Mouse (Mus musculus): Measurements from ENCODE around the gene Syn1.

DNA sequence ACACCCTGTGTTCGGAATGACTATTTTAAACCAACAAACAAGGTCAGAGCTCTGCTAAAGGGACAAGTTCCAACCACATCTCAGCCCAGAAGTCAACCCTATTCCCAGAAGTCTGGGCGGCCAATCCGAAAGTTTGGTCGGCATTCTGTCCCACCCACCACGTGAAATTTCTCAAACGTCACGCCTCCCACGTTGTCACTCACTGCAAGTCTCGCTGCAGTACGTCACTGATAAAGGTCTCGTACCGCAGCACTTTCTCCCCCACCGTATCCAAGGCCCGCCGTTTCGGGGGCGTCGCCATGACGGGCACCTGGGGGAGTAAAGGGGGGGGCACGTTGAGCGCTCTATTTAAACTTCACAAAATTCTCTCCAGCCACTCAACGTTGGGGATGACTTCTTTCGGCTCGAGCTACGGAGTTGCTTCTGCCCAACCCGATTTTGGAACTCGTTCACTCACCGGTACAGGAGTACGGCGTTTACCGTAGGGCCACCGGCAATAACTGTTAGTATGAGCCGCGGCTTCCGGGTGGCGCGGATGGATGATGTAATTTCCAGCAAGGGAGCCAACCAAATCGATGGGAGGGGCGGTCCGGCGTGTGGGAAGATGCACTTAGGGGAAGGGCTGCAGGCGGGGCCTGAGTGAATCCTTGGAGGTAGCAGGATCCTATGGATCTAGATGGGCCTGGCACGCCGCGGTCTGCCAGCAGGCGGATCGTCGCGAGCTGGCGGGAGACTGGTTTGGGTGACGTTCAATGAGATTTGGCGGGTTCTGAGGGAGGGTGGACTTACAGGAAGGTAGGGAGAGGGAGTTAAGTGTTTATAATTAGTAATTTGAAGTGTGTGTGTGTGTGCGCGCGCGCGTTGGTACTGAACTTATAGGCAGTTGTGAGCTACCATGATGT lies 40.9 kb upstream of the Syn1 start, which contains the start of gene Uxt:
- TF ChIP-seq POLR2A (IDR thresholded peaks at IDR 0.05; ENCODE audit: low read depth, low read length): no peak
- no peak for TF ChIP-seq CTCF (IDR thresholded peaks at IDR 0.05; ENCODE audit: extremely low read depth, insufficient read depth, insufficient read length, insufficient replicate concordance)
